Mouse (Mus musculus) spleen, adult 12 weeks (tissue): ENCODE measurements around the gene Frmpd2.

Experiments
- DNase-seq: peaks from one replicate; pipeline ENCODE4 v3.0.0; 2022; ENCODE audit warnings: low spot score

The Frmpd2 gene

GRCm38 (mm10) chr14:33508660-33509059, 37.2 kb downstream of the Frmpd2 start:
- DNase-seq: no peak

- DNase-seq: no peak
Observed at GRCm38 (mm10) chr14:33513877-33514276, 42.4 kb downstream of the Frmpd2 start.

GRCm38 (mm10) chr14:33514756-33515285, 43.3 kb downstream of the Frmpd2 start:
- DNase-seq: no peak

GRCm38 (mm10) chr14:33521538-33521937, 50.0 kb downstream of the Frmpd2 start:
- DNase-seq: no peak

- no peak for DNase-seq
Observed at GRCm38 (mm10) chr14:33525272-33525983, 53.9 kb downstream of the Frmpd2 start.

GRCm38 (mm10) chr14:33526621-33527020, 55.1 kb downstream of the Frmpd2 start:
- DNase-seq: no peak

GRCm38 (mm10) chr14:33527938-33528337, 56.4 kb downstream of the Frmpd2 start:
- DNase-seq: no peak

- no peak for DNase-seq
Observed at GRCm38 (mm10) chr14:33531331-33531912, 59.9 kb downstream of the Frmpd2 start.

- DNase-seq: no peak
Observed at GRCm38 (mm10) chr14:33532792-33533191, 61.3 kb downstream of the Frmpd2 start.

GRCm38 (mm10) chr14:33533516-33533915, 62.0 kb downstream of the Frmpd2 start:
- DNase-seq: no peak

GRCm38 (mm10) chr14:33535317-33535716, 63.8 kb downstream of the Frmpd2 start:
- no peak for DNase-seq

- DNase-seq: no peak
Observed at GRCm38 (mm10) chr14:33539559-33540167, 68.2 kb downstream of the Frmpd2 start.

GRCm38 (mm10) chr14:33545565-33546143, 74.2 kb downstream of the Frmpd2 start:
- DNase-seq: no peak

- DNase-seq: no peak
Observed at GRCm38 (mm10) chr14:33548650-33549049, 77.2 kb downstream of the Frmpd2 start.

GRCm38 (mm10) chr14:33549856-33550255, 78.4 kb downstream of the Frmpd2 start:
- DNase-seq: no peak

GRCm38 (mm10) chr14:33570737-33571136, 99.2 kb downstream of the Frmpd2 start:
- no peak for DNase-seq

GRCm38 (mm10) chr14:33573643-33574042, 102.1 kb downstream of the Frmpd2 start:
- no peak for DNase-seq

- DNase-seq: no peak
Observed at GRCm38 (mm10) chr14:33579771-33580484, 108.4 kb downstream of the Frmpd2 start.

GRCm38 (mm10) chr14:33588951-33589350, 117.5 kb downstream of the Frmpd2 start, which contains the start of gene Ptpn20:
Ptpn20 (plus strand) TSS chr14:33589207.
- no peak for DNase-seq

GRCm38 (mm10) chr14:33598376-33599130, 127.1 kb downstream of the Frmpd2 start:
- DNase-seq: no peak

GRCm38 (mm10) chr14:33607431-33607830, 135.9 kb downstream of the Frmpd2 start:
- no peak for DNase-seq
